Mouse (Mus musculus): ENCODE data around the gene Ces2g. TPM values are rescaled to one million over a fixed set of nuclear protein-coding genes. Genes with fewer than 3 reads are reported as not detected.

Ces2g gene
- under 1 TPM; 0.19 to 0.20 TPM for total RNA-seq (2021)

DNA sequence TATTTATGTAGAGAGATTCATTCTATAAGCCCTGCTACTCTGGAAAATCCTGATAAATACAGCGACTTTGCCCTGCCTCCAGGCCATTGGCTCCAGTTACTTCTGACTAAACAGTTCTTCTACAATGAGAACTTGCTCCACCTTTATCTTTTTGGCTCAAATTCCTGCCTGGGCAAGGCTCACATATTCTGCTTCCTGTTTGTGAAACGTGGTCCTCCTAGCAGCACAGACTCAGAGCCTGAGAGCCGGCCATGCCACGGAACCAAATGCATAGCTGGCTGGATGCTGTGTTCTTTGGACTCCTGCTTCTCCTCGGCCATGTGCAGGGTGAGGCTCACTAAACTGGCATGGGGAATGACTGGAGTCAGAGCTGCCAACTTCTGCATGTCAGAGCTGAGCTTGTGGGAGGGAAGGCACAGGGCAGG, at the start of gene Ces2g:
Gene Ces2g, plus strand, starts transcription at position 182 of the 425 bp plus-strand sequence.
- DNase-seq (ENCODE audit: extremely low spot score in 1 of 2, low spot score in 1 of 2), result no peak

DNA sequence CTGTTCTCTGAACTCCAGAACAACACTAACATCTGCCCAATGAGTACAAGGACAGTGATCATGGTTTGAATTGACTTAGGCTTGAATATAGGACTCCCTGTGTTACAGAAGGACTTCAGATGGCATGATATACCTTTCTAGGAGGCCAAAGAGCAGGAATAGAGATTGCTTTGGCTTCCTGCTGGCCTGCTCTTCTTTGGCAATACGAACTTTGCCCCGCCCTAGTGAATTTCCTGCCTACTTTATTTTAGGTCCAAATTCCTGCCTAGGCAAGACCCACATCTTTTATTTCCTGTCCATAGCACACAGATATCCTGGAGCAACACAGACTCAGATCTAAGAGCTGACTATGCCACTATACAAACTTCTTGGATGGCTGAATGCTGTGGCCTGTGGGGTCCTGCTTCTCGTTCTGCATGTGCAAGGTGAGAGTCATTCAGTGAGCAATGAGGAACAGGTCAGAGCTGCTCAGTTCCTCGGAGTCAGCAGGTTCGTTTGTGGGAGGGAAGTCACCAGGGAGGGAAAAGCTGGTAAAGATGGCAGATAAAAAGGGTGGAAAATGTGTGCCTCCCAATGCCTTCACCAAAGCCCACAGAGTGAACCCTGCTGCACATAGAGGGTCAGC, 35.4 kb upstream of the Ces2g start, which contains the start of gene Ces2e:
Gene Ces2e, plus strand, starts transcription at position 289 of the 625 bp plus-strand sequence.
- no peak for DNase-seq (ENCODE audit: extremely low spot score in 1 of 2, low spot score in 1 of 2)

DNA sequence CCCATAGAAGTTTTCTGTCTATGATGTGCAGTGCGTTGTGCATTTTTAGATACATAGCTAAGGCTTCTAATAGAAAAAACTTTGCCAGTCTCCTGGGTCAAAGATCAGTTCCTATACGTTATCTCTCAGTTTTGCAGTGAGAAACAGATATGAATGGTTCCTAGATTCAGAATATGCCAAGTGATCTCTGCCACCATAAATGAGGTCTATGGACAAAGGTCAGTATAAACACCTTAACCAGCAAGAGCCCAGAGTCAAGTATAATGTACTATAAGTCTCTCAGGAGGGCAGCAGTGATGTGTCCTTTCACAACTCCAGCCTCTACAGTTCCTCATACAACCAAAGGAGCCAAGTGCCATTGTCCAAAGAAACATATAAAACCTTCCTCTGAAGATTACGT, 34.2 kb upstream of the Ces2g start:
- no peak for DNase-seq (ENCODE audit: extremely low spot score in 1 of 2, low spot score in 1 of 2)

DNA sequence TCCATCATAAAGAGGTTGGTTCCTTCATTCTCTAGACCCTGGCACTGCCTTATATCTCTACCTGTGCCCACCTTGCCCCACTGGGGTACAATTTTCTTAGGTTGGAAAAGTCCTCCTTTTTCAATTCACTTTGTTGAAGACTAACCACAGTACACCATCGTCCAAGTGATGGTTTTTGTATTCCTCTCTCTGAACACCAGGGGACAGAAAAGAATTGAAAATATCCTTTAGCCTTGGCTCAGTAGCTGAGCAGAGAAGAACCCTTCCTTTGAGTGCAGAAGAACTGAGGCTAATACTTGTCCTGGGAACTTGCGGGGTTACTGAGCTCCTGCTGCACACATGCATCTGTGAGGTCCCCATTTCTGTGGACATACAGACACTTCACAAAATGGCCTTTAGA, 16.9 kb upstream of the Ces2g start:
- DNase-seq (ENCODE audit: extremely low spot score in 1 of 2, low spot score in 1 of 2), result no peak

DNA sequence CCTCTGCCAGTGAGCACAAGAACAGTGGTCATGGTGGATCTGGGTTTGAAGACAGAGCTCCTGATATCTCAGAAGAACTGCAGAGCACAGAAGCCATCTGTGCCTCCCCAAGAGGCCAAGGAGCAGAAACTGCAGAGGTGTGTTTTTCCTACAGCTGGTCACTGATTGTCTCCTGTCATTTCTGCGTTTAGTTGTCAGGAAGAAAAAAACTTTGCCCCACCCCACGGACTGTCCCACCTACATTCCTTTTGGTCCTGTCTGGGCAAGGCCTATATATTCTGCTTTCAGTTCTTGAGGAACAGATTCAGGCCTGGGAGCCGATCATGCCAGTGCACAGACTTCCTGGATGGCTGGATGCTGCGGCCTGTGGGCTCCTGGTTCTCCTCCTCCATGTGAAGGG, 14.5 kb upstream of the Ces2g start, which contains the start of gene Ces2f:
Gene Ces2f, plus strand, starts transcription at position 301 of the 400 bp plus-strand sequence.
- no peak for DNase-seq (ENCODE audit: extremely low spot score in 1 of 2, low spot score in 1 of 2)

DNA sequence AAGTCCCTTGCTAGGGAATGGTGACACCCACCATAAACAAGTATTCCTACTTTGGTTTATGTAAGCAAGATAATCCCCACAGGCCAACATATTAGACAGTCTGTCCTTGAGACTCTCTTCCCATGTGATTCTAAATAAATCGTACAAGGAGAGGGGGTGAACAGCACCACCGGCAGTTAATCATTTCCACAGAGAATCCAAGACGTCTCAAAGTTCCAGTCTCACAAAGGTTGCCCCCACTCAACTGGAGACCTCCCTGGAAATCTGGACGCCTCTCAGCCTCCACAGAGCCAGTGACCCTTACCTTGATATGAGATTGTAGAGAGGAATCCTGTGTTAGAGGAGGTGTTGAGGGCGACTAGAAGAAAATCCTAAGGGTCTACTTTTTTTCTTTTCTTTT, 12.5 kb upstream of the Ces2g start:
- DNase-seq (ENCODE audit: extremely low spot score in 1 of 2, low spot score in 1 of 2), result no peak

DNA sequence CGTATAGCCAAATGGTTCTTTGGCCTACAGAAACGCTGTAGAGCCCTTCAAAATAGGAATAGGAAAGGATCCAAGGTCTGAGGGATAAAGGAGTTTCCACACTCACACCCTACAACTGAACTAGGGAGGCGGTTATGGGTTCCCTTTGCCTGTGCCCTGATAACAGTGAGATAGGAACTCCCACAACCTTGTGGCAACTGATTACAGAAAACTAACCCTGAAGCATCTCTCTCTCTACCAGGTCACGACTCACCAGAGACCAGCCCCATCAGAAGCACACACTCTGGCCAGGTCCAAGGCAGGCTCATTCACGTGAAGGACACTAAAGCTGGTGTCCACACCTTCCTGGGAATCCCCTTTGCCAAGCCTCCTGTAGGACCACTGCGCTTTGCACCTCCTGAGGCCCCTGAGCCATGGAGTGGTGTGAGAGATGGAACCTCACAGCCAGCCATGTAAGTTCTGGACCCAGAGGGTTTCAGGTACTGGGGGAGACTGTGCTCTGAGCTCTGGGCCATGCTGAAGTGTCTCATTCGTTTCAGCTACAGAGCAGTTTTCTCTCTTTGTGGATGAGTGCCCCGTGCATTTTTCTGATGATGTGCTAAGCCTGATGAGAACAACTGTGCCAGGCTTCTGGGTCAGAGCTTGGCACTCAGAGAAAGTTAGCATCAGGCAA, 847 bp downstream of the Ces2g start:
- DNase-seq (ENCODE audit: extremely low spot score in 1 of 2, low spot score in 1 of 2), result no peak

DNA sequence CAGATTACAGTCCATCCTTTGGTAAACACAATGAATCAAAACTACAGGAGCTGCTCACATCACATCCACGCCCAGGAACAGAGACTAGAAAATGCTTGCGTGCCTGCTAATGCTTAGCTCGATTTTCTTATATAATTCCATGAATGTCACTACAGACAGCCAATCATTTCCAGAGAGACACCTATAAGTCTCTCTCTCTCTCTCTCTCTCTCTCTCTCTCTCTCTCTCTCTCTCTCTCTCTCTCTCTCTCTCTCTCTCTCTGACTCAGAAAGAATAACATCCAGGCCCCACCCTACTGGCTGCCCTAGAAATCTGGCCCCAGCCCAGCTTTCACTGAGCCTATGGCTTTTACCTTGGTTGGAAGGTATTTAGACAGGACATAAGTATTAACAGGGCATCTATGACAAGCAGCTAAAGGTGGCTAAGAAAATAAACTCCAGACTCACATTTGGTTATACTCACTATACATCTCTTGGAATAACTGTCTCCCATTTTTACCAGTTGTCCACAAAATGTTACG, 1.9 kb downstream of the Ces2g start:
- DNase-seq (ENCODE audit: extremely low spot score in 1 of 2, low spot score in 1 of 2), result no peak

DNA sequence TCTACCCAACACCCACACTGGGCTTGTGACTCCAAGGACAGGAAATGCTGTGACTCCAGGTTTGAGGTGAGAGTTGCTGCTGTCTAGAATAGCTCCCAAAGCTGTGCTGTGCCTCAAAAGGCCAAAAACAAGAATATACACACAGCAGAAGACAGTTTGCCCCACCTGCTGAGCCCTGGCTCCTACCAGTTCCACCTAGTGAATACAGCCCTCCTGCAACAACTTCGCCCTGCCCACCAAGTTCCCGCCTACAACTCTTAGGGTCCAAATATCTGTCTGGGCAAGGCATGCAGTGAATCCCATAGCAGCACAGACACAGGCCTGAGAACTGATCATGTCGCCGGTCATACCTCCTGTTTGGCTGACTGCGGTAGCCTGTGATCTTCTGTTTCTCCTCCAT, 22.6 kb downstream of the Ces2g start:
- DNase-seq (ENCODE audit: extremely low spot score in 1 of 2, low spot score in 1 of 2), result no peak

DNA sequence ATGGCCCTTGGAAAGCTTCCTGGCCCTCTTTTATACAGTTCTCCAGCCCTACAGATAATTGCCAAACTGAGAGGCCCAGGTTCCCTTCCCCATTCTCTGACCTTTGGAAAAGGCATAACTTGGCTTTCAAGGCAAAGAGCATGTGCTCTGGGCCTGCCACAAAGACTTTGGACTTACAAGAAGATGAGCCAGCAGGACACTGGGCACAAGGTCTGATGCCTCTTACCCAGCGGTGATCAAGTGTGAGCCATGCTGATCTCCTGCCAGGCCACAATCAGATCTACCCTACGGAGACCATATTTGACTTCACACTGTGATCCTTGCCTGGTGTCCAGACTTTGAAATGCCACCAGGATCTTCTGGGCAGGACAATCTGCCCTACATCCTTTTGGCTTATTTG, 23.4 kb downstream of the Ces2g start:
- no peak for DNase-seq (ENCODE audit: extremely low spot score in 1 of 2, low spot score in 1 of 2)

DNA sequence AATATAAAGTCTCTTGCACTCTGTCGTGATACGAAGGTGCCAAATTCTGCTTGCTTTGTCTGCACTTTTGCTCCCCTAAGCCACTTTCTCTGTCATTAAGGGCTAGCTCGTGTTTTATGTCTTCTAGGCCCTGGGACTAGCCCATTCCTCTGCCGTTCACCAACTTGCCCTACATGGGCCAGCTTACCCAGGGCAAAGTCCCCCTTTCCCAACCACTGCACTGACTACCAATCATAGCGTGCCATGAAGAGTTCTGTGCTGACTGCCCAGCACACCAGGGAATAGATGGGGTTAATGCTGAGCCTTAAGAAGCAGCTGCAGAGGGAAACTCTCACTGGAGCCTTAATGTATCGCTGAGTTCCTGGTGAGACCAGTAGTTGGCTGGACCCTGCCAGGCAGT, 36.7 kb downstream of the Ces2g start:
- DNase-seq (ENCODE audit: extremely low spot score in 1 of 2, low spot score in 1 of 2), result no peak

DNA sequence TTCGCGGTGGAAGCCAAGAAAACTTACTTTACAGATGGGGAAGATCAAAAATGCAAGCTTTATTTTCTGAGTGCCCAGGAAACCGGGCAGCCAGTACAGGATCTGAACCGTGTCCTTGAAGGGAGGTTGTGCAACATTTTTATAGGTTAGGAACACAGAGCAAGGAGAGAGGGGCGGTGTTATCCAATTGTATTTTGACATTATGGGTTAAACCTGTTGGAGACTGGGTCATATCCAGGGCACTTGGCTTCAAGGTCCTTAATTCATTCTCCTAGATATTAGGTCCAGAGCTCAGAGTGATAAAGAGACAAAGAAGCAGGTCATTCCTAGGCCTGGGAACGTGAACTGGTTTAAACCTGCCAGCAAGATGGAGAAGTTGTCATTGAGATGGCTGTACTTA, 37.7 kb downstream of the Ces2g start:
- DNase-seq (ENCODE audit: extremely low spot score in 1 of 2, low spot score in 1 of 2), result no peak

DNA sequence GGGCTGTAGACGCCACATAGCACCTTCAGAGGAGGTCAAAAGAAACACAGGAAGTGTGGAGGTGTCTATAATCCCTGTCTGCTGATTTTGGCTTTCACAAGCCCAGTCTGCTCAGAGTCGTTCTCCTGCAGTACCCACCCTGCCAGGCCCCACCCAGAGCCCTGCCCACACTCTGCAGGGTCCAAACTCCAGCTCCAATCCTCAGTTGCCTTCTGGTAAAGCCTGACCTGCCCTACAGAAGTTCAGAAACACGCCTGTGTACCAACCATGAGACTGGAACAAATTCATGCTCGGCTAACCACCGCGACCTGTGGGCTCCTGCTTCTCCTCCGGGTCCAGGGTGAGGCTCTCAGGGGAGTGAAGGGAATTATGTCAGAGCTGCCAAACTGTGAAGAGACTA, 39.1 kb downstream of the Ces2g start, which contains the start of gene Ces2h:
Gene Ces2h, plus strand, starts transcription at position 268 of the 400 bp plus-strand sequence.
- DNase-seq (ENCODE audit: extremely low spot score in 1 of 2, low spot score in 1 of 2), result no peak

DNA sequence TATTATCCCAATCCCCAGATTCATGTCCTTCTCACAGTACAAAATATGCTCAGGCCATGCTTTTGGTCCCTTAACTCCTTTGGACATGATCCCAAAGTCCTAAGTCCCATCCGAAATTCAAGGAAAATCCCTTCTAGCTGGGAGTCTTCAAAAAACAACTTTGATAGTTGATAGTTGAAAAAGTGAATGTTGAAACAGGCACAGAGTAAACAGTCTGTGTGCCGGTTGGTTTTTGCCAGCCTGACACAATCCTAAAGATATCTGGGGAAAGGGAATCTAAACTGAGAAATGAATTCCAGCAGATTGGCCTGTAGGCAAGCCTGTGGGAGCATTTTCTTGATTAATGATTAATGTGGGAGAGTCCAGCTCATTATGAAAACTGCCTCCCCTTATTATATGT, 48.5 kb downstream of the Ces2g start:
- DNase-seq (ENCODE audit: extremely low spot score in 1 of 2, low spot score in 1 of 2), result no peak

DNA sequence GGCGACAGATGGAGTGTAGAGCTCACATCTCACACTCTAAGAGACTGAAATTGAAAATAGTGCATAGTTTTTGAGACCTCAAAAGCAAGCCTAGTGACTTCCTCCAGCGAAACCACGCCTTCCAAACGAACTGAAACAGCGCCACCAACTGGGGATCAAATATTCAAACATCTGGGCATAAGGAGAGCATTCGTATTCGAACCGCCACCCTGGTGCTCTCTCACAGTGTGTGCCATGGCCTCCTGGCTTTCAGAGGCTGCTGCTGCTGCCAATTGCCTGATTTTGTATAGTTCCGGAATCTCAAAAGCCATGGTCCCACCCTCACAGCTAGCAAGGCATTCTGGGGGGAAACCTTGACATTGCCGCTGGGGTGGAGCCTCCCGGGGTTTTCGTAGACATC, 49.6 kb downstream of the Ces2g start:
- DNase-seq (ENCODE audit: extremely low spot score in 1 of 2, low spot score in 1 of 2), result no peak

DNA sequence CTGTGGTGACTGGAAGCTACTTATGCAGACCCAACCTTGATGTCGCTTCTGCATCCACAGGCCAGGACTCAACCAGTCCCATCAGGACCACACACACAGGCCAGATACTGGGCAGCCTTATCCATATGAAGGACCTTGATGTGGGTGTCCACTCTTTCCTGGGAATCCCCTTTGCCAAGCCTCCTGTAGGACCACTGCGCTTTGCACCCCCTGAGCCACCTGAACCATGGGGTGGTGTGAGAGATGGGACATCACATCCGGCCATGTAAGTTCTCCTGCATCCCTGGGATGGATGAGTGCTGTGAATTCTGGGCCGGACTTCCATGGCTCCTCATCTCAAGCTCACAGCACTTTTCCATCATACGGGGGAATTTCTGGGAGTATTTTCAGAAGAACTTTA, 52.9 kb downstream of the Ces2g start:
- no peak for DNase-seq (ENCODE audit: extremely low spot score in 1 of 2, low spot score in 1 of 2)

Other genes starting within 250 kb of the Ces2g start
- not detected for gene Ces2a, start 227.7 kb upstream of the Ces2g start, total RNA-seq (2021)
- gene Ces2b, start 130.1 kb upstream of the Ces2g start, total RNA-seq (2021), result under 1 TPM; 0.16 to 0.30 TPM
- not detected for gene Ces2c, start 114.7 kb upstream of the Ces2g start, total RNA-seq (2021)
- gene Ces2e, start 35.5 kb upstream of the Ces2g start, total RNA-seq (2021), result under 1 TPM in 1 of 2 experiments, not detected in 1; 0.17 TPM
- gene Ces2f, start 14.4 kb upstream of the Ces2g start, total RNA-seq (2021), result not detected
- gene Ces2h, start 39.1 kb downstream of the Ces2g start, total RNA-seq (2021), result not detected
- not detected for gene Ces3a, start 86.9 kb downstream of the Ces2g start, total RNA-seq (2021)
- gene Ces3b, start 122.0 kb downstream of the Ces2g start, total RNA-seq (2021), result not detected
- not detected for gene Ces4a, start 170.1 kb downstream of the Ces2g start, total RNA-seq (2021)
- 10 to 100 TPM; 22.0 to 22.1 TPM for gene Cbfb, start 209.0 kb downstream of the Ces2g start, total RNA-seq (2021)

Data from layer of hippocampus, postnatal 25 days (tissue).